10 mouse cellular contexts compared by ENCODE assay signal in the genomic region with DNA sequence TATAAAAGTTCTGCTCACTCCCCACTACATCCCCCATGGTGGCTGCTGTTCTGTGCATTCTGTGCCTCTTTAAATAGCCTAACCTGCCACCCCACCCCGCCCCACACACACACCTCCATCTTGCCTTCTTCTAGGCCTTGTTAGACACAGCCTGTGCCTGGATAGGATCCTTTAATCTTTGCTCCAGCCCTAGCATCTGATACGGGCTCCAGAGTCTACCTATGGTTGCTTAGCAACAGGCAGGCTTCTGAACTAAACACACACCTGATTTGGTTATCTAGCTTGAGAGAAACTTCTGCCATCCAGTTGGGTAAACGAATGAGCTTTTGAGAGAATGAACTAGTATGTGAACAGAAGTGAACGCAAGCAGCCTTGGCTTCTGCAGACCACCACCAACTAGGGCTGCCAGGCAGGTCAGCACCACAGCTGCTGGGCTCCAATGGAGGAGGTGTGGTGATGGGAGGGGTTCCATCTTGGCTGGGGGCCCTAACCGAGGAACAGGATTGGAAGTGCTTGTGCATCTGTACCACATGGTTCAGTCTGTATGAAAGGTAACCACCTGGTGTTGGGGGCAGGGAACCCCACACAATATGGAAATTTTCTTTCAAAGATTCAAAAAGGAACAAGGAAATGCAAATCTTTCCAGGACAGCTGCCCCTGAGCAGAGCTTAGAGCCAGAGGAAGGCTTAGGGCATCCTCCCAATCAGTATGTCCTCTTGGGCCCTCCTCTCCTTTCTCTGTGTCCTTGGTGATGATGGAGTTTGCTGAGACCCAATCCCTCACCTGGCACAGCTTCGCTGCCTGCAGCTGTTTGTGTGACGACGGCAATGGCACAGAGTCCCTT.
DNase-seq lines count a peak whose midpoint lies in the region; ATAC-seq and TF ChIP-seq lines count a peak whose summit lies in the region.
"Had no signal": no experiment of that assay in that cellular context is flagged by ENCODE, and none has a peak within 500 bp of the region (broad histone marks: within the 10 kb centered on the region; RNA-seq: fewer than 3 reads in every experiment).

No protein-coding gene starts in this region.

- peak; percentile 43; the same call in 1 of the 2 replicates for ATAC-seq in hindbrain, embryonic 14.5 days (ENCODE audit: low FRiP score)
- ATAC-seq in hindbrain, embryonic 11.5 days (ENCODE audit: low FRiP score) = no peak

- H3K4me2 ChIP-seq in hindbrain, embryonic 14.5 days (replicated peaks) = no peak overlapping the region
- H3K4me2 ChIP-seq in hindbrain, embryonic 11.5 days (replicated peaks; ENCODE audit: low read depth, low read length) = no peak overlapping the region
- H3K4me2 ChIP-seq: neural tube, embryonic 12.5 days had no signal

- H3K27ac ChIP-seq in hindbrain, embryonic 14.5 days = no peak overlapping the region
- H3K27ac ChIP-seq in hindbrain, embryonic 11.5 days (ENCODE audit: low read depth, low read length) = no peak overlapping the region
- H3K27ac ChIP-seq in testis, adult 2 months (ENCODE audit: control insufficient read depth, insufficient read depth, low read depth, low read length) = no peak overlapping the region
- no peak overlapping the region for H3K27ac ChIP-seq in kidney, adult 2 months (ENCODE audit: insufficient read depth, low read depth, low read length)
- no peak overlapping the region for H3K27ac ChIP-seq in cerebellum, adult 2 months (ENCODE audit: insufficient read depth, low read length)
- H3K27ac ChIP-seq: neural tube, embryonic 12.5 days had no signal

- no peaks in the 10 kb centered on the region for H3K4me1 ChIP-seq in hindbrain, embryonic 14.5 days (replicated peaks; ENCODE audit: control insufficient read depth, insufficient read depth, low read length)
- H3K4me1 ChIP-seq in hindbrain, embryonic 11.5 days (replicated peaks; ENCODE audit: control insufficient read depth, insufficient read depth, low read length) = no peaks in the 10 kb centered on the region
- H3K4me1 ChIP-seq in testis, adult 2 months (ENCODE audit: control insufficient read depth, insufficient read depth, low read length) = peaks cover 2% of the 10 kb centered on the region; the same call in 1 of the 2 replicates
- no peaks in the 10 kb centered on the region for H3K4me1 ChIP-seq in kidney, adult 2 months (ENCODE audit: control insufficient read depth, insufficient read depth, low read length)
- no peaks in the 10 kb centered on the region; the same call in 1 of the 2 replicates for H3K4me1 ChIP-seq in cerebellum, adult 2 months (ENCODE audit: control insufficient read depth, insufficient read depth, low read length)
- H3K4me1 ChIP-seq: neural tube, embryonic 12.5 days had no signal

- H3K9me3 ChIP-seq in hindbrain, embryonic 14.5 days (ENCODE audit: control insufficient read depth, low read length) = no peaks in the 10 kb centered on the region
- no peaks in the 10 kb centered on the region for H3K9me3 ChIP-seq in hindbrain, embryonic 11.5 days (ENCODE audit: control insufficient read depth, low read length)
- H3K9me3 ChIP-seq: neural tube, embryonic 12.5 days had no signal

- no peaks in the 10 kb centered on the region for H3K27me3 ChIP-seq in hindbrain, embryonic 14.5 days (ENCODE audit: control insufficient read depth, insufficient read depth, low read length)
- H3K27me3 ChIP-seq in hindbrain, embryonic 11.5 days (ENCODE audit: control insufficient read depth, insufficient read depth, low read length) = no peaks in the 10 kb centered on the region
- no peaks in the 10 kb centered on the region for H3K27me3 ChIP-seq in testis, adult 2 months (ENCODE audit: control insufficient read depth, insufficient read depth, low read length)
- no peaks in the 10 kb centered on the region for H3K27me3 ChIP-seq in kidney, adult 2 months (replicated peaks; ENCODE audit: control insufficient read depth, insufficient read depth, low read length)
- H3K27me3 ChIP-seq in cerebellum, adult 2 months (ENCODE audit: control insufficient read depth, insufficient read depth, low read length) = no peaks in the 10 kb centered on the region
- H3K27me3 ChIP-seq: neural tube, embryonic 12.5 days had no signal

- no peak for TF ChIP-seq CTCF in testis, adult 2 months (IDR thresholded peaks at IDR 0.05; ENCODE audit: control insufficient read depth, insufficient read depth, insufficient replicate concordance, low read depth, low read length)
- no peak for TF ChIP-seq CTCF in kidney, adult 2 months (conservative IDR thresholded peaks at IDR 0.05; ENCODE audit: insufficient read depth, insufficient read length, low read depth, low read length)
- no peak for TF ChIP-seq CTCF in cerebellum, adult 2 months (IDR thresholded peaks at IDR 0.05; ENCODE audit: borderline replicate concordance, insufficient read depth, low read depth, low read length)

- WGBS in hindbrain, embryonic 14.5 days = 77% methylated on average over 8 of the region's 8 CpGs
- 85% methylated on average over 8 of the region's 8 CpGs for WGBS in hindbrain, embryonic 11.5 days
- WGBS in kidney, adult 2 months = 82% methylated on average over 8 of the region's 8 CpGs
- WGBS in cerebellum, adult 2 months = 61% methylated on average over 8 of the region's 8 CpGs

- no peak for DNase-seq in hindbrain, embryonic 14.5 days (ENCODE audit: low spot score)
- no peak for DNase-seq in hindbrain, embryonic 11.5 days (ENCODE audit: low spot score)
- no peak for DNase-seq in testis, postnatal 14 days (ENCODE audit: low spot score)
- DNase-seq in right cerebral cortex, postnatal 4 days = peak; percentile 6
- no peak for DNase-seq in kidney, adult 2 months
- DNase-seq in kidney, postnatal 14 days = no peak
- no peak for DNase-seq in cerebellum, adult 2 months
- DNase-seq: cerebellum, postnatal 25 days had no signal

- H3K9ac ChIP-seq in hindbrain, embryonic 14.5 days = no peak overlapping the region
- H3K9ac ChIP-seq in hindbrain, embryonic 11.5 days (ENCODE audit: low read depth, low read length) = no peak overlapping the region
- H3K9ac ChIP-seq: neural tube, embryonic 12.5 days had no signal

- no peak overlapping the region for H3K4me3 ChIP-seq in hindbrain, embryonic 14.5 days (replicated peaks; ENCODE audit: low read length)
- H3K4me3 ChIP-seq in hindbrain, embryonic 11.5 days (ENCODE audit: low read depth, low read length) = no peak overlapping the region
- peak overlapping the region; percentile 55 for H3K4me3 ChIP-seq in testis, adult 2 months (ENCODE audit: control insufficient read depth, low read depth, low read length)
- H3K4me3 ChIP-seq in kidney, adult 2 months (ENCODE audit: insufficient read depth, low read depth, low read length) = no peak overlapping the region
- H3K4me3 ChIP-seq in cerebellum, adult 2 months (replicated peaks; ENCODE audit: insufficient read depth, low read depth, low read length) = no peak overlapping the region
- H3K4me3 ChIP-seq: neural tube, embryonic 12.5 days had no signal

- TF ChIP-seq POLR2A in testis, adult 2 months (IDR thresholded peaks at IDR 0.05; ENCODE audit: control insufficient read depth, low read depth, low read length) = no peak
- no peak for TF ChIP-seq POLR2A in kidney, adult 2 months (IDR thresholded peaks at IDR 0.05; ENCODE audit: low read depth, low read length)
- TF ChIP-seq POLR2A in cerebellum, adult 2 months (IDR thresholded peaks at IDR 0.05; ENCODE audit: borderline replicate concordance, insufficient read depth, low read length) = no peak

- no peaks in the 10 kb centered on the region for H3K36me3 ChIP-seq in hindbrain, embryonic 14.5 days (replicated peaks; ENCODE audit: control insufficient read depth, insufficient read depth)
- no peaks in the 10 kb centered on the region for H3K36me3 ChIP-seq in hindbrain, embryonic 11.5 days (ENCODE audit: control insufficient read depth, insufficient read depth, low read length)
- H3K36me3 ChIP-seq in testis, adult 2 months (ENCODE audit: control insufficient read depth, insufficient read depth, low read length) = no peaks in the 10 kb centered on the region
- H3K36me3 ChIP-seq in kidney, adult 2 months (ENCODE audit: control insufficient read depth, insufficient read depth, low read length) = no peaks in the 10 kb centered on the region
- H3K36me3 ChIP-seq: neural tube, embryonic 12.5 days had no signal
